Mouse (Mus musculus): ENCODE results near the gene Acot11. TPM values are rescaled to one million over a fixed set of nuclear protein-coding genes. Genes with fewer than 3 reads are reported as not detected.
A peak's percentile ranks its signal among the peaks of the same experiment; 100 is the strongest.

The Acot11 gene
- 1.3 TPM in 2 replicates for polyA plus RNA-seq (2014; fragmentation: Nextera tagmentation; extraction: Ambion mirVana)

GRCm38 (mm10) chr4:106804910-106805274 is at the start of gene Acot11:
TSS of gene Acot11 (minus strand) at chr4:106804998.
- H3K4me1 ChIP-seq (ENCODE audit: control insufficient read depth, insufficient read depth, low read length): peaks cover 7% of the 10 kb centered on the region
- H3K27ac ChIP-seq (ENCODE audit: low read depth, low read length): no peak within 1 kb of the TSS
- peaks cover 6% of the 10 kb centered on the region; the same call in 1 of the 2 replicates for H3K27me3 ChIP-seq (ENCODE audit: control insufficient read depth, insufficient read depth, low read length)
- no peaks in the 10 kb centered on the region for H3K36me3 ChIP-seq (ENCODE audit: control insufficient read depth, insufficient read depth, low read length)
- peak within 1 kb of the TSS; percentile 48 for H3K9ac ChIP-seq (ENCODE audit: low read length)
- peak; percentile 22; the same call in 1 of the 2 replicates for ATAC-seq (ENCODE audit: low FRiP score)
- H3K4me2 ChIP-seq: peak within 1 kb of the TSS; percentile 38
- no peaks in the 10 kb centered on the region for H3K9me3 ChIP-seq (ENCODE audit: control insufficient read depth, low read length)
- H3K4me3 ChIP-seq (ENCODE audit: low read depth, low read length): 0 out of 2 replicates have a peak within 1 kb of the TSS, but pooled peaks have one; percentile 11
- no peak for DNase-seq (ENCODE audit: low spot score, missing footprints)
- 6% methylated on average over 22 of the region's 23 CpGs for WGBS

- WGBS: 51% methylated on average over 12 of the region's 12 CpGs
- Histone ChIP-seq H3K4me3 (ENCODE audit: low read depth, low read length) (no peak overlapping the region), H3K27me3 (ENCODE audit: control insufficient read depth, insufficient read depth, low read length) (no peaks in the 10 kb centered on the region), H3K9me3 (ENCODE audit: control insufficient read depth, low read length) (no peaks in the 10 kb centered on the region), H3K4me2 (no peak overlapping the region), H3K36me3 (ENCODE audit: control insufficient read depth, insufficient read depth, low read length) (no peaks in the 10 kb centered on the region), H3K4me1 (ENCODE audit: control insufficient read depth, insufficient read depth, low read length) (peaks cover 16% of the 10 kb centered on the region), H3K27ac (ENCODE audit: low read depth, low read length) (no peak overlapping the region; the same call in 1 of the 2 replicates), H3K9ac (ENCODE audit: low read length) (peak overlapping the region; percentile 43)
- ATAC-seq (ENCODE audit: low FRiP score) (no peak), DNase-seq (ENCODE audit: low spot score, missing footprints) (peak; percentile 87)
Observed at GRCm38 (mm10) chr4:106848290-106849092, 43.7 kb upstream of the Acot11 start.

GRCm38 (mm10) chr4:106847591-106848289 is 42.9 kb upstream of the Acot11 start:
- peaks cover 16% of the 10 kb centered on the region for H3K4me1 ChIP-seq (ENCODE audit: control insufficient read depth, insufficient read depth, low read length)
- peak; percentile 92 for DNase-seq (ENCODE audit: low spot score, missing footprints)
- H3K9me3 ChIP-seq (ENCODE audit: control insufficient read depth, low read length): no peaks in the 10 kb centered on the region
- peak; percentile 76 for ATAC-seq (ENCODE audit: low FRiP score)
- 18% methylated on average over 9 of the region's 9 CpGs for WGBS
- no peak overlapping the region; the same call in 1 of the 2 replicates for H3K27ac ChIP-seq (ENCODE audit: low read depth, low read length)
- peak overlapping the region; percentile 31; the same call in 1 of the 2 replicates for H3K4me2 ChIP-seq
- no peak overlapping the region for H3K4me3 ChIP-seq (ENCODE audit: low read depth, low read length)
- no peaks in the 10 kb centered on the region for H3K27me3 ChIP-seq (ENCODE audit: control insufficient read depth, insufficient read depth, low read length)
- peak overlapping the region; percentile 43 for H3K9ac ChIP-seq (ENCODE audit: low read length)
- no peaks in the 10 kb centered on the region for H3K36me3 ChIP-seq (ENCODE audit: control insufficient read depth, insufficient read depth, low read length)

- 53% methylated on average over 8 of the region's 8 CpGs for WGBS
- peaks cover 34% of the 10 kb centered on the region for H3K4me1 ChIP-seq (ENCODE audit: control insufficient read depth, insufficient read depth, low read length)
- no peak for ATAC-seq (ENCODE audit: low FRiP score)
Observed at GRCm38 (mm10) chr4:106842561-106842960, 37.8 kb upstream of the Acot11 start.

GRCm38 (mm10) chr4:106841856-106842255 is 37.1 kb upstream of the Acot11 start:
- Histone ChIP-seq H3K27ac (ENCODE audit: low read depth, low read length) (no peak overlapping the region), H3K27me3 (ENCODE audit: control insufficient read depth, insufficient read depth, low read length) (no peaks in the 10 kb centered on the region)
- no peak for ATAC-seq (ENCODE audit: low FRiP score)

More at GRCm38 (mm10) chr4:106842561-106842960, 37.8 kb upstream of the Acot11 start:
- Histone ChIP-seq H3K9me3 (ENCODE audit: control insufficient read depth, low read length) (no peaks in the 10 kb centered on the region), H3K4me3 (ENCODE audit: low read depth, low read length) (no peak overlapping the region), H3K27ac (ENCODE audit: low read depth, low read length) (no peak overlapping the region), H3K9ac (ENCODE audit: low read length) (no peak overlapping the region), H3K27me3 (ENCODE audit: control insufficient read depth, insufficient read depth, low read length) (no peaks in the 10 kb centered on the region), H3K4me2 (no peak overlapping the region), H3K36me3 (ENCODE audit: control insufficient read depth, insufficient read depth, low read length) (no peaks in the 10 kb centered on the region)
- no peak for DNase-seq (ENCODE audit: low spot score, missing footprints)

GRCm38 (mm10) chr4:106841303-106841702 is 36.5 kb upstream of the Acot11 start:
- WGBS: 11% methylated on average over 7 of the region's 7 CpGs
- Histone ChIP-seq H3K27ac (ENCODE audit: low read depth, low read length) (peak overlapping the region; percentile 51; the same call in 1 of the 2 replicates), H3K4me1 (ENCODE audit: control insufficient read depth, insufficient read depth, low read length) (peaks cover 35% of the 10 kb centered on the region), H3K9me3 (ENCODE audit: control insufficient read depth, low read length) (no peaks in the 10 kb centered on the region), H3K9ac (ENCODE audit: low read length) (peak overlapping the region; percentile 47), H3K4me3 (ENCODE audit: low read depth, low read length) (no peak overlapping the region), H3K27me3 (ENCODE audit: control insufficient read depth, insufficient read depth, low read length) (no peaks in the 10 kb centered on the region), H3K36me3 (ENCODE audit: control insufficient read depth, insufficient read depth, low read length) (no peaks in the 10 kb centered on the region), H3K4me2 (peak overlapping the region; percentile 100; the same call in 1 of the 2 replicates)
- peak; percentile 87 for DNase-seq (ENCODE audit: low spot score, missing footprints)
- ATAC-seq (ENCODE audit: low FRiP score): no peak

More at GRCm38 (mm10) chr4:106841856-106842255, 37.1 kb upstream of the Acot11 start:
- Histone ChIP-seq H3K4me1 (ENCODE audit: control insufficient read depth, insufficient read depth, low read length) (peaks cover 34% of the 10 kb centered on the region), H3K4me3 (ENCODE audit: low read depth, low read length) (no peak overlapping the region), H3K9me3 (ENCODE audit: control insufficient read depth, low read length) (no peaks in the 10 kb centered on the region), H3K4me2 (no peak overlapping the region), H3K9ac (ENCODE audit: low read length) (peak overlapping the region; percentile 47), H3K36me3 (ENCODE audit: control insufficient read depth, insufficient read depth, low read length) (no peaks in the 10 kb centered on the region)
- 58% methylated on average over 7 of the region's 7 CpGs for WGBS
- DNase-seq (ENCODE audit: low spot score, missing footprints): no peak

- H3K4me3 ChIP-seq (ENCODE audit: low read depth, low read length): peak overlapping the region; percentile 53; the same call in 1 of the 2 replicates
- H3K27me3 ChIP-seq (ENCODE audit: control insufficient read depth, insufficient read depth, low read length): no peaks in the 10 kb centered on the region
- H3K36me3 ChIP-seq (ENCODE audit: control insufficient read depth, insufficient read depth, low read length): no peaks in the 10 kb centered on the region
- no peaks in the 10 kb centered on the region for H3K9me3 ChIP-seq (ENCODE audit: control insufficient read depth, low read length)
- H3K27ac ChIP-seq (ENCODE audit: low read depth, low read length): peak overlapping the region; percentile 98
- peaks cover 35% of the 10 kb centered on the region for H3K4me1 ChIP-seq (ENCODE audit: control insufficient read depth, insufficient read depth, low read length)
- H3K4me2 ChIP-seq: peak overlapping the region; percentile 100
- H3K9ac ChIP-seq (ENCODE audit: low read length): peak overlapping the region; percentile 58
- DNase-seq (ENCODE audit: low spot score, missing footprints) (peak; percentile 92), ATAC-seq (ENCODE audit: low FRiP score) (no peak)
- 4% methylated on average over 6 of the region's 6 CpGs for WGBS
Observed at GRCm38 (mm10) chr4:106840651-106841145, 35.9 kb upstream of the Acot11 start.

- Histone ChIP-seq H3K27ac (ENCODE audit: low read depth, low read length) (peak overlapping the region; percentile 98), H3K4me3 (ENCODE audit: low read depth, low read length) (peak overlapping the region; percentile 53), H3K27me3 (ENCODE audit: control insufficient read depth, insufficient read depth, low read length) (no peaks in the 10 kb centered on the region), H3K4me2 (peak overlapping the region; percentile 100), H3K9me3 (ENCODE audit: control insufficient read depth, low read length) (no peaks in the 10 kb centered on the region), H3K9ac (ENCODE audit: low read length) (peak overlapping the region; percentile 85), H3K36me3 (ENCODE audit: control insufficient read depth, insufficient read depth, low read length) (no peaks in the 10 kb centered on the region), H3K4me1 (ENCODE audit: control insufficient read depth, insufficient read depth, low read length) (peaks cover 35% of the 10 kb centered on the region)
- under 1% methylated on average over 35 of the region's 51 CpGs for WGBS
- ATAC-seq (ENCODE audit: low FRiP score): peak; percentile 69
- peak; percentile 99 for DNase-seq (ENCODE audit: low spot score, missing footprints)
Observed at GRCm38 (mm10) chr4:106839964-106840611, 35.3 kb upstream of the Acot11 start.

All from midbrain, embryonic 11.5 days (tissue).